Mouse (Mus musculus) liver, adult 2 months (tissue): Measurements from ENCODE around the gene Parva.

Experiments used
- CTCF ChIP-seq: fragments of 200-500 bp; IDR thresholded peaks from 2 replicates; pipeline ENCODE4 v1.5.1; 2011; ENCODE audit warnings: low read depth, low read length, control low read depth
- POLR2A ChIP-seq: fragments of 200-500 bp; IDR thresholded peaks from 2 replicates; pipeline ENCODE4 v1.6.1; 2011; ENCODE audit warnings: low read length, control low read depth; ENCODE audit not compliant: insufficient read depth; ENCODE audit errors: extremely low read depth

DNA sequence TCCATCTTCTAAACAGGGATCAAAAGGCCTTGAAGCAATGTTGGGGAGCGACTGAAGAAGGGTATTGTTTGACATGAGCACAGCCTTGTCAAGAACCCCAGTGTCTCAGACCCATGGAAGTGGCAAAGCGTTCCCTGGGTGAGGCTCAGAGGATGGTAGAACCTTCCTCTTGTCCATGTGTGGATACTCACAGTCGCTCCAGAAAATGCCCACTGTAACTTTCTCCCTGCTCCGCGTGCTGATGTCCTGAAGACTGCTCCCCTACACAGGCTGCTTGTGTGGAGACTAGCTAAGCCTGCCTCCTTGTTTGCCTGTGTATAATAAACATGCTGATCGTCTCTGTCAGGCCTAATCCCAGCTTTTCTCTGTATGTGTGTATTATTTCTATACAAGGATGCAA lies 27.1 kb downstream of the Parva start:
- no peak for TF ChIP-seq CTCF
- TF ChIP-seq POLR2A = no peak
